Mouse (Mus musculus): ENCODE measurements around the gene Camsap3. TPM values are rescaled to one million over a fixed set of nuclear protein-coding genes. Genes with fewer than 3 reads are reported as not detected.

The Camsap3 gene
- polyA plus RNA-seq, 2 experiments: 6.6 to 13.7 TPM

DNA sequence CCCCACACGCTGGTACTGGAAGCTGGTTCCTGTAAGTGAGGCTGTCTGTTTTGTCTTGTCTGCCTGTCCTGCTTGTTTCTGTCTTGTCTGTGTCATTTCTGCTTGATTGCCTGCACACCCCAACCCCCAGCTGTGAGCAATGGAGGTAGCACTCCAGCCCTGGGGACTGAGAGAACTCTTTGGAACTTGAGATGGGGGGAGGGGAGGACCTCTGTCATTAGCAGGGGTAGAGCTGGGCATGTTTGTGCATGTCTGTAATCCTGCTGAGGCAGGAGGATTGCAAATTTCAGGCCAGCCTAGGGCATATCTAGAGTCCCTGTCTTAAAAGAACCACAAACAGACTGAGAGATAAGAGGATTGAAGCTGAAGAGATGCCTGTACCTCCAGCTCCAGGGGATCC lies 12.1 kb downstream of the Camsap3 start:
- peaks cover 21% of the 10 kb centered on the region for H3K36me3 ChIP-seq (ENCODE audit: control insufficient read depth, insufficient read depth, low read length)
- no peaks in the 10 kb centered on the region for H3K27me3 ChIP-seq (ENCODE audit: control insufficient read depth, insufficient read depth, low read length)
- ATAC-seq (ENCODE audit: low FRiP score, low read depth) (no peak), DNase-seq (ENCODE audit: low spot score) (no peak)
- H3K4me1 ChIP-seq (ENCODE audit: control insufficient read depth, insufficient read depth, low read length): no peaks in the 10 kb centered on the region
- 63% methylated on average over 1 of the region's 1 CpGs for WGBS
- TF ChIP-seq POLR2A (IDR thresholded peaks at IDR 0.05; ENCODE audit: borderline replicate concordance, extremely low read depth, insufficient read depth, insufficient read length): no peak
- no peak overlapping the region for H3K4me2 ChIP-seq (replicated peaks; ENCODE audit: low read depth, low read length, severe bottlenecking)
- H3K9ac ChIP-seq (ENCODE audit: low read depth, low read length, severe bottlenecking): no peak overlapping the region
- H3K9me3 ChIP-seq (ENCODE audit: control insufficient read depth, low read length): no peaks in the 10 kb centered on the region
- no peak overlapping the region for H3K4me3 ChIP-seq (replicated peaks; ENCODE audit: low read length)
- no peak overlapping the region for H3K27ac ChIP-seq (replicated peaks; ENCODE audit: low read depth, low read length)

DNA sequence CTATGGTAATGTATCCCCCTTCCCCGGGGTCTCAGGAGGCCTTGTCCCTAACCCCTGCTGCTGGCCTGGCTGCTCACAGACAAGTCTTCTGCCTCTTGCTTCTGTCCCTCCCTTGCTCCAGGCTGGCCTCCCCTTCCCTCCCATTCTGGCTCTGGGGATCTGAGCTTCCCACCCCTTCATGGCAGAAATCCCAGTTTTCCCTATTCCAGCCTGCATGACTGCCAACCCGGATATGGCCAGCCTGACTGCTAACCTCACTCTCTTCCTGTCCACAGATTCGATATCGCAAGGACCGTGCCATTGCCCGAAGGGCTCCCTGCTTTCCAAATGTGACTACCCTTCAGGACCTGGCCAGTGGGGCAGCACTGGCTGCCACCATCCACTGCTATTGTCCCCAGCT lies 13.3 kb downstream of the Camsap3 start:
- no peaks in the 10 kb centered on the region for H3K4me1 ChIP-seq (ENCODE audit: control insufficient read depth, insufficient read depth, low read length)
- no peak for ATAC-seq (ENCODE audit: low FRiP score, low read depth)
- peaks cover 29% of the 10 kb centered on the region for H3K36me3 ChIP-seq (ENCODE audit: control insufficient read depth, insufficient read depth, low read length)
- no peak for DNase-seq (ENCODE audit: low spot score)
- H3K9ac ChIP-seq (ENCODE audit: low read depth, low read length, severe bottlenecking): no peak overlapping the region
- 90% methylated on average over 6 of the region's 6 CpGs for WGBS
- H3K9me3 ChIP-seq (ENCODE audit: control insufficient read depth, low read length): no peaks in the 10 kb centered on the region
- no peak for TF ChIP-seq POLR2A (IDR thresholded peaks at IDR 0.05; ENCODE audit: borderline replicate concordance, extremely low read depth, insufficient read depth, insufficient read length)
- no peak overlapping the region for H3K4me3 ChIP-seq (replicated peaks; ENCODE audit: low read length)
- H3K27me3 ChIP-seq (ENCODE audit: control insufficient read depth, insufficient read depth, low read length): no peaks in the 10 kb centered on the region
- H3K27ac ChIP-seq (replicated peaks; ENCODE audit: low read depth, low read length): no peak overlapping the region
- H3K4me2 ChIP-seq (replicated peaks; ENCODE audit: low read depth, low read length, severe bottlenecking): no peak overlapping the region

DNA sequence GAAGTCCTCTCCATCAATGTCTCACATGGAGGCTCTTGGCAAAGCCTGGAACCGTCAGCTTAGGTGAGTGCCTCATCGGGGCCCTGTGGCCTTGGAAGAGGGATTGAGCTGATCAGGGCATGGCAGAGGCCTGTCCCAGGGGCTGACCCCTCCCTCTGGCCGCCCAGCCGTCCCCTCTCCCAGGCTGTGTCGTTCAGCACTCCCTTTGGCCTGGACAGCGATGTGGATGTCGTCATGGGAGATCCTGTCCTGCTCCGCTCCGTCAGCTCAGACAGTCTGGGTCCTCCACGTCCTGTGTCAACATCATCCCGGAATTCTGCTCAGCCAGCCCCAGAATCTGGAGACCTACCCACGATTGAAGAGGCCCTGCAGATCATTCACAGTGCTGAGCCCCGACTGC lies 16.3 kb downstream of the Camsap3 start:
- TF ChIP-seq POLR2A (IDR thresholded peaks at IDR 0.05; ENCODE audit: borderline replicate concordance, extremely low read depth, insufficient read depth, insufficient read length): no peak
- H3K27me3 ChIP-seq (ENCODE audit: control insufficient read depth, insufficient read depth, low read length): no peaks in the 10 kb centered on the region
- 76% methylated on average over 13 of the region's 13 CpGs for WGBS
- peaks cover 45% of the 10 kb centered on the region for H3K36me3 ChIP-seq (ENCODE audit: control insufficient read depth, insufficient read depth, low read length)
- no peak overlapping the region for H3K27ac ChIP-seq (replicated peaks; ENCODE audit: low read depth, low read length)
- no peak overlapping the region for H3K9ac ChIP-seq (ENCODE audit: low read depth, low read length, severe bottlenecking)
- H3K4me1 ChIP-seq (ENCODE audit: control insufficient read depth, insufficient read depth, low read length): no peaks in the 10 kb centered on the region
- H3K4me2 ChIP-seq (replicated peaks; ENCODE audit: low read depth, low read length, severe bottlenecking): no peak overlapping the region
- no peak for ATAC-seq (ENCODE audit: low FRiP score, low read depth)
- no peaks in the 10 kb centered on the region for H3K9me3 ChIP-seq (ENCODE audit: control insufficient read depth, low read length)
- no peak overlapping the region for H3K4me3 ChIP-seq (replicated peaks; ENCODE audit: low read length)
- no peak for DNase-seq (ENCODE audit: low spot score)

DNA sequence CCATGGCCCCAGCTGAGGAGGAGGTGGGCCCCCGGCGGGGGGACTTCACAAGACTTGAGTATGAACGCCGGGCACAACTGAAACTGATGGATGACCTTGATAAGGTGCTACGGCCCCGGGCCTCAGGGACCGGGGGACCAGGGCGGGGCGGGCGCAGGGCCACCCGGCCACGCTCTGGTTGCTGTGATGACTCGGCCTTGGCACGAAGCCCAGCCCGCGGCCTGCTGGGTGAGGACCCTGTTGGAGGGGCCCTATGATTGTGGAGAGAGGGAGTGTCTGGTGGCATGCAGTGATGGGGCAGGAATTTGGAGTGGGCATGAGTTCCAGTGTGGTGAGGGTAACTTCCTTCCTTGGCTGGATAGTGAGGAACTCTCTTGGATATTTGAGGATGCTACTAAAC lies 19.5 kb downstream of the Camsap3 start:
- no peaks in the 10 kb centered on the region for H3K9me3 ChIP-seq (ENCODE audit: control insufficient read depth, low read length)
- DNase-seq (ENCODE audit: low spot score) (no peak), ATAC-seq (ENCODE audit: low FRiP score, low read depth) (no peak)
- no peaks in the 10 kb centered on the region for H3K27me3 ChIP-seq (ENCODE audit: control insufficient read depth, insufficient read depth, low read length)
- WGBS: 88% methylated on average over 16 of the region's 16 CpGs
- H3K27ac ChIP-seq (replicated peaks; ENCODE audit: low read depth, low read length): no peak overlapping the region
- no peaks in the 10 kb centered on the region for H3K4me1 ChIP-seq (ENCODE audit: control insufficient read depth, insufficient read depth, low read length)
- no peak overlapping the region for H3K9ac ChIP-seq (ENCODE audit: low read depth, low read length, severe bottlenecking)
- peaks cover 71% of the 10 kb centered on the region for H3K36me3 ChIP-seq (ENCODE audit: control insufficient read depth, insufficient read depth, low read length)
- no peak overlapping the region for H3K4me2 ChIP-seq (replicated peaks; ENCODE audit: low read depth, low read length, severe bottlenecking)
- no peak for TF ChIP-seq POLR2A (IDR thresholded peaks at IDR 0.05; ENCODE audit: borderline replicate concordance, extremely low read depth, insufficient read depth, insufficient read length)
- H3K4me3 ChIP-seq (replicated peaks; ENCODE audit: low read length): no peak overlapping the region

DNA sequence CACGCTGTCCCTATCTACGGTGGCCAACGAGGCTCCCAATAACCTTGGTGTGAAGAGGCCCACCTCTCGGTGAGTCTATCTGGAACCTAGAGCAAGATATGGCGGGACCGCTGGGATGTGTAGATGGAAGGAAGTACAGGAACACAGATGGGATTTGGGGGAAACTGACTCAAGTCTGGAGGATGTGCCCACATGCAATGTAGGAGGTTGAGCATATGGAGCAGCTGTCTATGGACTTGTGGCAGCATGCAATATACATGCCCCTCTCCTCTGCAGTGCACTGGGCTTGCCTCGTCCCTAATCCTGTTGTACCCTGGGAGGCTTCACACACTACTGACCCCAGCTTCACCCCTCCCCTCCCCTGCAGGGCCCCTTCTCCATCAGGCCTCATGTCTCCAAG lies 20.7 kb downstream of the Camsap3 start:
- H3K4me2 ChIP-seq (replicated peaks; ENCODE audit: low read depth, low read length, severe bottlenecking): no peak overlapping the region
- H3K27me3 ChIP-seq (ENCODE audit: control insufficient read depth, insufficient read depth, low read length): no peaks in the 10 kb centered on the region
- no peaks in the 10 kb centered on the region for H3K4me1 ChIP-seq (ENCODE audit: control insufficient read depth, insufficient read depth, low read length)
- no peaks in the 10 kb centered on the region for H3K9me3 ChIP-seq (ENCODE audit: control insufficient read depth, low read length)
- WGBS: 84% methylated on average over 7 of the region's 7 CpGs
- peaks cover 82% of the 10 kb centered on the region for H3K36me3 ChIP-seq (ENCODE audit: control insufficient read depth, insufficient read depth, low read length)
- H3K9ac ChIP-seq (ENCODE audit: low read depth, low read length, severe bottlenecking): no peak overlapping the region
- H3K27ac ChIP-seq (replicated peaks; ENCODE audit: low read depth, low read length): no peak overlapping the region
- no peak for TF ChIP-seq POLR2A (IDR thresholded peaks at IDR 0.05; ENCODE audit: borderline replicate concordance, extremely low read depth, insufficient read depth, insufficient read length)
- H3K4me3 ChIP-seq (replicated peaks; ENCODE audit: low read length): no peak overlapping the region
- ATAC-seq (ENCODE audit: low FRiP score, low read depth): no peak
- no peak for DNase-seq (ENCODE audit: low spot score)

Measured in limb, embryonic 14.5 days (tissue).